Mouse (Mus musculus) retina, postnatal 7 days (tissue): Measurements from ENCODE around the gene Sult5a1.
"Not testable (repeated sequence)": the region's sequence is repeated elsewhere in the genome, so short reads cannot be mapped to it uniquely, and the experiment has no call there.

Experiments used
- DNase-seq: peaks from one replicate; pipeline ENCODE4 v3.0.0-alpha.2; 2012; ENCODE audit warnings: low read depth, low spot score

Sult5a1 gene

GRCm38 (mm10) chr8:123135406-123135805 lies 22.7 kb downstream of the Sult5a1 start:
- DNase-seq: peak; percentile 73

GRCm38 (mm10) chr8:123134149-123134713 lies 23.9 kb downstream of the Sult5a1 start:
- no peak for DNase-seq

GRCm38 (mm10) chr8:123132953-123133352 lies 25.2 kb downstream of the Sult5a1 start:
- DNase-seq: no peak

- no peak for DNase-seq
Measured at GRCm38 (mm10) chr8:123131041-123131440, 27.1 kb downstream of the Sult5a1 start.

GRCm38 (mm10) chr8:123126193-123126816 lies 31.8 kb downstream of the Sult5a1 start:
- DNase-seq: no peak

- DNase-seq: no peak
Measured at GRCm38 (mm10) chr8:123122670-123123069, 35.4 kb downstream of the Sult5a1 start.

GRCm38 (mm10) chr8:123122059-123122458 lies 36.1 kb downstream of the Sult5a1 start:
- no peak for DNase-seq

- no peak for DNase-seq
Measured at GRCm38 (mm10) chr8:123117744-123118143, 40.4 kb downstream of the Sult5a1 start.

GRCm38 (mm10) chr8:123117127-123117731 lies 40.9 kb downstream of the Sult5a1 start, which contains the start of gene Cpne7:
TSS of gene Cpne7 (plus strand) at chr8:123117374.
- no peak for DNase-seq

GRCm38 (mm10) chr8:123114644-123115043 lies 43.5 kb downstream of the Sult5a1 start:
- no peak for DNase-seq

GRCm38 (mm10) chr8:123113908-123114469 lies 44.1 kb downstream of the Sult5a1 start:
- DNase-seq: no peak

- no peak for DNase-seq
Measured at GRCm38 (mm10) chr8:123112892-123113291, 45.2 kb downstream of the Sult5a1 start.

GRCm38 (mm10) chr8:123110649-123111048 lies 47.5 kb downstream of the Sult5a1 start:
- DNase-seq: peak; percentile 43

GRCm38 (mm10) chr8:123108953-123109352 lies 49.2 kb downstream of the Sult5a1 start:
- DNase-seq: no peak

GRCm38 (mm10) chr8:123108010-123108409 lies 50.1 kb downstream of the Sult5a1 start:
- no peak for DNase-seq

GRCm38 (mm10) chr8:123106531-123106930 lies 51.6 kb downstream of the Sult5a1 start:
- no peak for DNase-seq

GRCm38 (mm10) chr8:123105553-123106326 lies 52.4 kb downstream of the Sult5a1 start:
- no peak for DNase-seq

GRCm38 (mm10) chr8:123104046-123104767 lies 53.9 kb downstream of the Sult5a1 start:
- no peak for DNase-seq

- DNase-seq: no peak
Measured at GRCm38 (mm10) chr8:123103285-123103684, 54.8 kb downstream of the Sult5a1 start.

GRCm38 (mm10) chr8:123102855-123103254 lies 55.3 kb downstream of the Sult5a1 start:
- DNase-seq: not testable (repeated sequence)
